Mouse (Mus musculus) left cerebral cortex, adult 2 months (tissue): ENCODE data around the gene Zbtb40. TPM values are rescaled to one million over a fixed set of nuclear protein-coding genes. Genes with fewer than 3 reads are reported as not detected.

Experiments
- DNase-seq, 2 experiments: peaks; one replicate each; pipeline ENCODE4 v3.0.0; 2021 to 2022; ENCODE audit warnings: low spot score in 2 of 2, mixed read lengths in 1 of 2; ENCODE audit errors: extremely low spot score in 1 of 2
- H3K27ac ChIP-seq: fragments of 200-600 bp; 2 replicates; pipeline ENCODE4 v1.8.1; 2022
- H3K4me3 ChIP-seq: fragments of 200-600 bp; 2 replicates; pipeline ENCODE4 v1.8.1; 2022
- CTCF ChIP-seq: fragments of 200-600 bp; IDR thresholded peaks from 2 replicates; pipeline ENCODE4 v1.8.1; 2022; ENCODE audit warnings: antibody characterized with exemption, mild to moderate bottlenecking, moderate library complexity
- intact Hi-C: fragments of 180-260 bp; cut with DNase I; formaldehyde crosslinking; loops from one replicate; pipeline ENCODE4 v1.15.1; 2025
- total RNA-seq, 2 experiments: library from RNA; stranded (reverse); gene quantifications; 2 replicates each; pipeline ENCODE4 v1.2.3; 2021

The Zbtb40 gene
- total RNA-seq, 2 experiments from 2014 or later: 13.7 to 15.7 TPM

GRCm38 (mm10) chr4:136943175-136943574, 105.4 kb downstream of the Zbtb40 start:
- intact Hi-C loops: no loop called here
- Histone ChIP-seq H3K4me3 (no peak overlapping the region), H3K27ac (no peak overlapping the region)
- no peak for DNase-seq
- TF ChIP-seq CTCF: no peak

- no peak for TF ChIP-seq CTCF
- DNase-seq: no peak
- intact Hi-C loops: no loop called here
- no peak overlapping the region for H3K27ac ChIP-seq
- no peak overlapping the region for H3K4me3 ChIP-seq
Measured at GRCm38 (mm10) chr4:136942761-136943160, 105.8 kb downstream of the Zbtb40 start.

- TF ChIP-seq CTCF: no peak
- intact Hi-C loops: no loop called here
Measured at GRCm38 (mm10) chr4:136937935-136938334, 110.7 kb downstream of the Zbtb40 start.

GRCm38 (mm10) chr4:136937344-136937743, 111.3 kb downstream of the Zbtb40 start:
- TF ChIP-seq CTCF: no peak
- intact Hi-C loops: no loop called here
- H3K4me3 ChIP-seq: no peak overlapping the region
- H3K27ac ChIP-seq: no peak overlapping the region
- DNase-seq: no peak

More at GRCm38 (mm10) chr4:136937935-136938334, 110.7 kb downstream of the Zbtb40 start:
- H3K27ac ChIP-seq: no peak overlapping the region
- H3K4me3 ChIP-seq: no peak overlapping the region
- no peak for DNase-seq

- no peak overlapping the region for H3K4me3 ChIP-seq
- no peak for TF ChIP-seq CTCF
- no peak for DNase-seq
- intact Hi-C loops: no loop called here
- H3K27ac ChIP-seq: no peak overlapping the region
Measured at GRCm38 (mm10) chr4:136934746-136935613, 113.6 kb downstream of the Zbtb40 start.

GRCm38 (mm10) chr4:136930474-136930873, 118.1 kb downstream of the Zbtb40 start:
- no peak overlapping the region for H3K4me3 ChIP-seq
- H3K27ac ChIP-seq: no peak overlapping the region
- TF ChIP-seq CTCF: no peak
- intact Hi-C loops: no loop called here
- no peak for DNase-seq

Other genes starting within 250 kb of the Zbtb40 start
- 10 to 100 TPM; 17.0 to 18.3 TPM for gene Ephb2, start 212.8 kb downstream of the Zbtb40 start, total RNA-seq
- 10 to 100 TPM; 57.5 to 60.3 TPM for gene C1qb, start 162.6 kb downstream of the Zbtb40 start, total RNA-seq
- 10 to 100 TPM; 41.2 to 45.1 TPM for gene C1qc, start 155.7 kb downstream of the Zbtb40 start, total RNA-seq
- gene C1qa, start 150.0 kb downstream of the Zbtb40 start, total RNA-seq: 10 to 100 TPM; 44.5 to 48.3 TPM
- 1 to 10 TPM; 3.5 to 4.6 TPM for gene Epha8, start 92.0 kb downstream of the Zbtb40 start, total RNA-seq
- gene Wnt4, start 228.7 kb upstream of the Zbtb40 start, total RNA-seq: 10 to 100 TPM; 13.1 to 14.1 TPM